Mouse (Mus musculus): ENCODE results near the gene Atp8b5. TPM values are rescaled to one million over a fixed set of nuclear protein-coding genes. Genes with fewer than 3 reads are reported as not detected.
A peak's percentile ranks its signal among the peaks of the same experiment; 100 is the strongest.

Atp8b5 gene
- total RNA-seq, 1 experiment = 0.89 TPM

- TF ChIP-seq HCFC1 (IDR thresholded peaks at IDR 0.05; ENCODE audit: borderline replicate concordance, insufficient read depth, low read length) (no peak), ZNF384 (IDR thresholded peaks at IDR 0.05; ENCODE audit: low read depth, low read length) (no peak), ZC3H11A (IDR thresholded peaks at IDR 0.05; ENCODE audit: borderline replicate concordance, low read depth, low read length) (no peak), CHD2 (IDR thresholded peaks at IDR 0.05; ENCODE audit: low read depth, low read length) (no peak), MAFK (IDR thresholded peaks at IDR 0.05; ENCODE audit: insufficient read depth, low read depth, low read length) (no peak)
- peaks cover 2 to 14% of the 10 kb centered on the region in 2 experiments; a peak in 2 of 4 replicates for H3K4me1 ChIP-seq (ENCODE audit: control insufficient read depth in 2 of 2, insufficient read depth in 2 of 2, low read length in 2 of 2, poor library complexity in 1 of 2)
- H3K27ac ChIP-seq (ENCODE audit: insufficient read depth, low read depth, low read length, poor library complexity, severe bottlenecking) = no peak overlapping the region
- in situ Hi-C loops (cut with MboI; ENCODE audit: low sequenced_read_pairs in 2 of 2, unreplicated experiment in 2 of 2) = no loop called here
- H3K4me3 ChIP-seq (ENCODE audit: insufficient read depth in 1 of 2, low read depth in 1 of 2, low read length in 2 of 2, poor library complexity in 1 of 2, severe bottlenecking in 1 of 2) = no peak overlapping the region
- H3K9me3 ChIP-seq (ENCODE audit: control insufficient read depth, insufficient read depth, low read depth, low read length) = no peaks in the 10 kb centered on the region
- H3K36me3 ChIP-seq (ENCODE audit: control insufficient read depth, insufficient read depth, low read length, poor library complexity, severe bottlenecking) = no peaks in the 10 kb centered on the region
- no peak overlapping the region for H3K9ac ChIP-seq (ENCODE audit: insufficient read depth, low read depth, low read length, poor library complexity, severe bottlenecking)
- no peak for DNase-seq (ENCODE audit: low read depth, low spot score)
Observed at GRCm38 (mm10) chr4:43395836-43396235, 128.9 kb downstream of the Atp8b5 start.

GRCm38 (mm10) chr4:43396381-43396780 lies 129.4 kb downstream of the Atp8b5 start:
- H3K36me3 ChIP-seq (ENCODE audit: control insufficient read depth, insufficient read depth, low read length, poor library complexity, severe bottlenecking) = no peaks in the 10 kb centered on the region
- in situ Hi-C loops (cut with MboI; ENCODE audit: low sequenced_read_pairs in 2 of 2, unreplicated experiment in 2 of 2) = no loop called here
- TF ChIP-seq ZC3H11A (IDR thresholded peaks at IDR 0.05; ENCODE audit: borderline replicate concordance, low read depth, low read length) (no peak), CHD2 (IDR thresholded peaks at IDR 0.05; ENCODE audit: low read depth, low read length) (no peak), ZNF384 (IDR thresholded peaks at IDR 0.05; ENCODE audit: low read depth, low read length) (no peak), HCFC1 (IDR thresholded peaks at IDR 0.05; ENCODE audit: borderline replicate concordance, insufficient read depth, low read length) (no peak), MAFK (IDR thresholded peaks at IDR 0.05; ENCODE audit: insufficient read depth, low read depth, low read length) (no peak)
- H3K4me1 ChIP-seq (ENCODE audit: control insufficient read depth in 2 of 2, insufficient read depth in 2 of 2, low read length in 2 of 2, poor library complexity in 1 of 2) = peaks cover 2 to 17% of the 10 kb centered on the region in 2 experiments; a peak in 3 of 4 replicates
- no peak overlapping the region for H3K9ac ChIP-seq (ENCODE audit: insufficient read depth, low read depth, low read length, poor library complexity, severe bottlenecking)
- no peak for DNase-seq (ENCODE audit: low read depth, low spot score)
- H3K27ac ChIP-seq (ENCODE audit: insufficient read depth, low read depth, low read length, poor library complexity, severe bottlenecking) = no peak overlapping the region
- no peaks in the 10 kb centered on the region for H3K9me3 ChIP-seq (ENCODE audit: control insufficient read depth, insufficient read depth, low read depth, low read length)
- H3K4me3 ChIP-seq (ENCODE audit: insufficient read depth in 1 of 2, low read depth in 1 of 2, low read length in 2 of 2, poor library complexity in 1 of 2, severe bottlenecking in 1 of 2) = no peak overlapping the region

- peaks cover 9 to 22% of the 10 kb centered on the region in 2 experiments; a peak in 3 of 4 replicates for H3K4me1 ChIP-seq (ENCODE audit: control insufficient read depth in 2 of 2, insufficient read depth in 2 of 2, low read length in 2 of 2, poor library complexity in 1 of 2)
- in situ Hi-C loops (cut with MboI; ENCODE audit: low sequenced_read_pairs in 2 of 2, unreplicated experiment in 2 of 2) = no loop called here
- no peak overlapping the region for H3K4me3 ChIP-seq (ENCODE audit: insufficient read depth in 1 of 2, low read depth in 1 of 2, low read length in 2 of 2, poor library complexity in 1 of 2, severe bottlenecking in 1 of 2)
- no peaks in the 10 kb centered on the region for H3K9me3 ChIP-seq (ENCODE audit: control insufficient read depth, insufficient read depth, low read depth, low read length)
- no peak overlapping the region for H3K27ac ChIP-seq (ENCODE audit: insufficient read depth, low read depth, low read length, poor library complexity, severe bottlenecking)
- H3K9ac ChIP-seq (ENCODE audit: insufficient read depth, low read depth, low read length, poor library complexity, severe bottlenecking) = no peak overlapping the region
- no peak for TF ChIP-seq MAFK (IDR thresholded peaks at IDR 0.05; ENCODE audit: insufficient read depth, low read depth, low read length)
- no peak for TF ChIP-seq ZC3H11A (IDR thresholded peaks at IDR 0.05; ENCODE audit: borderline replicate concordance, low read depth, low read length)
- TF ChIP-seq HCFC1 (IDR thresholded peaks at IDR 0.05; ENCODE audit: borderline replicate concordance, insufficient read depth, low read length) = no peak
- TF ChIP-seq CHD2 (IDR thresholded peaks at IDR 0.05; ENCODE audit: low read depth, low read length) = no peak
- TF ChIP-seq ZNF384 (IDR thresholded peaks at IDR 0.05; ENCODE audit: low read depth, low read length) = no peak
- no peaks in the 10 kb centered on the region for H3K36me3 ChIP-seq (ENCODE audit: control insufficient read depth, insufficient read depth, low read length, poor library complexity, severe bottlenecking)
- no peak for DNase-seq (ENCODE audit: low read depth, low spot score)
Observed at GRCm38 (mm10) chr4:43398014-43398413, 131.1 kb downstream of the Atp8b5 start.

- Histone ChIP-seq H3K4me1 (ENCODE audit: control insufficient read depth in 2 of 2, insufficient read depth in 2 of 2, low read length in 2 of 2, poor library complexity in 1 of 2) (peaks cover 9 to 25% of the 10 kb centered on the region in 2 experiments), H3K4me3 (ENCODE audit: insufficient read depth in 1 of 2, low read depth in 1 of 2, low read length in 2 of 2, poor library complexity in 1 of 2, severe bottlenecking in 1 of 2) (peak overlapping the region; percentile 16 to 45; a peak in 2 of 4 replicates), H3K9me3 (ENCODE audit: control insufficient read depth, insufficient read depth, low read depth, low read length) (no peaks in the 10 kb centered on the region), H3K36me3 (ENCODE audit: control insufficient read depth, insufficient read depth, low read length, poor library complexity, severe bottlenecking) (no peaks in the 10 kb centered on the region), H3K9ac (ENCODE audit: insufficient read depth, low read depth, low read length, poor library complexity, severe bottlenecking) (no peak overlapping the region; the same call in 1 of the 2 replicates), H3K27ac (ENCODE audit: insufficient read depth, low read depth, low read length, poor library complexity, severe bottlenecking) (no peak overlapping the region)
- in situ Hi-C loops (cut with MboI; ENCODE audit: low sequenced_read_pairs in 2 of 2, unreplicated experiment in 2 of 2) = no loop called here
- no peak for TF ChIP-seq ZNF384 (IDR thresholded peaks at IDR 0.05; ENCODE audit: low read depth, low read length)
- TF ChIP-seq MAFK (IDR thresholded peaks at IDR 0.05; ENCODE audit: insufficient read depth, low read depth, low read length) = 0 out of 2 replicates have a peak, but pooled peaks have one; percentile 22
- no peak for TF ChIP-seq ZC3H11A (IDR thresholded peaks at IDR 0.05; ENCODE audit: borderline replicate concordance, low read depth, low read length)
- no peak for TF ChIP-seq CHD2 (IDR thresholded peaks at IDR 0.05; ENCODE audit: low read depth, low read length)
- no peak for TF ChIP-seq HCFC1 (IDR thresholded peaks at IDR 0.05; ENCODE audit: borderline replicate concordance, insufficient read depth, low read length)
- no peak for DNase-seq (ENCODE audit: low read depth, low spot score)
Observed at GRCm38 (mm10) chr4:43398829-43399331, 131.9 kb downstream of the Atp8b5 start.
